Mouse (Mus musculus) neural tube, embryonic 14.5 days (tissue): Measurements from ENCODE around the gene Pip5k1b. TPM values are rescaled to one million over a fixed set of nuclear protein-coding genes. Genes with fewer than 3 reads are reported as not detected.
A peak's percentile ranks its signal among the peaks of the same experiment; 100 is the strongest.

Source experiments
- ATAC-seq: fragments of 200-750 bp; cut with Nextera tagmentation; 2 replicates; pipeline ENCODE4 v1.8.0; 2017; ENCODE audit warnings: low read depth, mild to moderate bottlenecking, moderate TSS enrichment, moderate library complexity
- H3K27ac ChIP-seq: fragments of 300-500 bp; sonication (generic); 2 replicates; pipeline ENCODE4 v1.5.1; 2014; ENCODE audit warnings: low read depth, mild to moderate bottlenecking, control low read depth, low read length, moderate library complexity, mixed read lengths
- H3K27me3 ChIP-seq: fragments of 300-500 bp; sonication (generic); 2 replicates; pipeline ENCODE4 v1.6.1; 2014; ENCODE audit warnings: low read length; ENCODE audit not compliant: control insufficient read depth, insufficient read depth
- H3K36me3 ChIP-seq: fragments of 300-500 bp; sonication (generic); 2 replicates; pipeline ENCODE4 v1.6.1; 2014; ENCODE audit warnings: low read length, mixed read lengths; ENCODE audit not compliant: control insufficient read depth, insufficient read depth
- H3K4me1 ChIP-seq: fragments of 300-500 bp; sonication (generic); 2 replicates; pipeline ENCODE4 v1.6.1; 2014; ENCODE audit warnings: low read length; ENCODE audit not compliant: control insufficient read depth, insufficient read depth
- H3K4me2 ChIP-seq: fragments of 300-500 bp; sonication (generic); 2 replicates; pipeline ENCODE4 v1.6.1; 2014; ENCODE audit warnings: mild to moderate bottlenecking, low read depth, low read length, control low read depth
- H3K4me3 ChIP-seq: fragments of 300-500 bp; sonication (generic); 2 replicates; pipeline ENCODE4 v1.5.1; 2014; ENCODE audit warnings: low read depth, low read length, control low read depth, mixed read lengths
- H3K9ac ChIP-seq: fragments of 300-500 bp; sonication (generic); replicated peaks from 2 replicates; pipeline ENCODE4 v1.6.1; 2014; ENCODE audit warnings: low read depth, mild to moderate bottlenecking, control low read depth, low read length, mixed read lengths
- H3K9me3 ChIP-seq: fragments of 300-500 bp; sonication (generic); 2 replicates; pipeline ENCODE4 v1.6.1; 2016; ENCODE audit warnings: low read length; ENCODE audit not compliant: control insufficient read depth
- WGBS: fragments of 180-500 bp; shearing (Covaris S2); extraction: QIAGEN DNeasy Blood & Tissue Kit; methylation state at CpG from one replicate; pipeline ENCODE4 v1.1.7; 2014; 5-methylcytosine and 5-hydroxymethylcytosine counted together
- polyA plus RNA-seq: library from polyadenylated mRNA; unstranded; fragments of >200 nt; fragmentation: Nextera tagmentation; extraction: Ambion mirVana; gene quantifications from 2 replicates; pipeline ENCODE4 v1.2.1, GENCODE M21; 2014

The Pip5k1b gene
- polyA plus RNA-seq, 1 experiment from 2014 or later: 2.1 TPM

DNA sequence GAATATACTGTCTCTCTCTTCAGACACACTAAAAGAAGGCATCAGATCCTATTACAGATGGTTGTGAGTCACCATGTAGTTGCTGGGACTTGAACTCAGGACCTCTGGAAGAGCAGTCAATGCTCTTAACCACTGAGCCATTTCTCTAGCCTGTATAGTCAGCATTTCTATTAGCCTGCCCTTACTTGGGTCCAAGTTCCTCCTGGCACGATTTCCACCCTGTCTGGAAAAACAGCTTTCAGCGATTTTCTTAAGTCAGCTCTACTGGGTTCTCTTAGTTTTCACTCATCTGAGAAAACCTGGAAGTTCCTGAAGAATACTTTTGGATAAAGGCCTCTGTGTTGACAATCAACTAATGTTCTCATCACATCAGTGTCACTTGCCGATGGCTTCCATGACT lies 56.4 kb downstream of the Pip5k1b start:
- no peak overlapping the region for H3K27ac ChIP-seq
- no peak overlapping the region for H3K9ac ChIP-seq
- no peak overlapping the region for H3K4me2 ChIP-seq
- no peaks in the 10 kb centered on the region for H3K36me3 ChIP-seq
- H3K9me3 ChIP-seq: no peaks in the 10 kb centered on the region
- H3K4me3 ChIP-seq: no peak overlapping the region
- no peaks in the 10 kb centered on the region for H3K4me1 ChIP-seq
- ATAC-seq: no peak
- 85% methylated on average over 3 of the region's 3 CpGs for WGBS
- no peaks in the 10 kb centered on the region for H3K27me3 ChIP-seq

DNA sequence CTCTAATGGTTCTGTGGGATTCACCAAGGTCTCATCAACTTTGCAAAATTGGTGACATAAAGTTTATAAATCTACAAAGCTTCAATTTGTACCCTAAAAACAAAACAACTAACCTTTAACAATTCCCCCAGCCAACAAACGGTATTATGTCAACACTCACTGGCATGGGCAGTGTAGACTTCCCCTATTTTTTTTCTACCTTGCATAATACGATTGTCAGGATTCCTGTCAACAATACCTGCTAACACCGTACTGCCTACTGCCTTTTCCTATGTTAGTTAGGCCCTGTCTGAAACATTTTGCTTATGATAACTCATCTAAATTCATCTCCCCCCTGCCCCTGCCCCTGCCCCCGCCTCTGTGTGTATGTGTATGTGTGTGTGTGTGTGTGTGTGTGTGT lies 61.8 kb downstream of the Pip5k1b start:
- ATAC-seq: no peak
- Histone ChIP-seq H3K4me2 (no peak overlapping the region), H3K4me3 (no peak overlapping the region), H3K9me3 (no peaks in the 10 kb centered on the region), H3K9ac (no peak overlapping the region), H3K27ac (no peak overlapping the region), H3K4me1 (no peaks in the 10 kb centered on the region), H3K27me3 (no peaks in the 10 kb centered on the region), H3K36me3 (no peaks in the 10 kb centered on the region)
- 90% methylated on average over 4 of the region's 4 CpGs for WGBS

DNA sequence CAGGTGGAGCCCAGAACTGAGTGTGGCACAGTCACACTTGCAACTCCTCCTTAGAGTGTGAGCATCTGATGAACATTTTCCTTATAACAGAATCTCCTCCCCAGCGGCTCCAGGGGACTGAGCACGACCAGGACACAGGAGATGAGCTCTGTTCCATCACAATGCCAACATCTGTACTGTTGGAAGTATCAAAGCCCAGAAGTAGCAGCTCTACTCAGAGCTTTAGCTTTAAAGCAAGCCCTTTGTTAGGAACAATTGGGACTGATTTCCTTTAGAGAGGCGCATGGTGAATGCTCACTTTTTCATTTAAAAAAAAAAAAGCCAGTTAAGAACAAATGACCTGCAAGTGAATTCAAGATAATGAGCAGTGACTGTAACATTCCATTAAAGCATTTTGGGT lies 63.8 kb downstream of the Pip5k1b start:
- no peak for ATAC-seq
- no peak overlapping the region for H3K27ac ChIP-seq

DNA sequence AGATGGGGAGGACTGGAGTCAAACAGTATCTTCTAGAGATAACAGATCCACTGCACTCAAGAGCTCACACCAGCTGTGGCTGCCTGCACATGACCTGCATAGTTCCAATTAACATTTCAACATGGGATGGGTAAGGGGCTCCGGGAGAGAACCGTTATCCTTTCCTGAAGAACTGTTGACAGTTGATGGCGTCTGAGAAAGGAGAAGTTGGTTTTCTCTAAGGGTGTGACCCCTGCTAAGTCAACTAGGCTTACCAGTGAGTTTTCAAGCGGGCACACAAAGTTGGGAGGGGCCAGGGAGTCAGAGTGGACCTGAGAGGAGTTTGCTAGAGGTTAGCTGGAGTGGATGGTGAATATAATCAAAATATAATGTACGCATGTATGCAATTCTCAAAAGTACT lies 65.4 kb downstream of the Pip5k1b start:
- ATAC-seq: no peak
- no peaks in the 10 kb centered on the region for H3K4me1 ChIP-seq
- H3K4me3 ChIP-seq: no peak overlapping the region
- no peaks in the 10 kb centered on the region for H3K9me3 ChIP-seq
- H3K36me3 ChIP-seq: no peaks in the 10 kb centered on the region
- no peak overlapping the region for H3K9ac ChIP-seq
- no peak overlapping the region for H3K4me2 ChIP-seq
- H3K27ac ChIP-seq: no peak overlapping the region
- no peaks in the 10 kb centered on the region for H3K27me3 ChIP-seq
- WGBS: 83% methylated on average over 5 of the region's 5 CpGs

More for the DNA sequence above, 63.8 kb downstream of the Pip5k1b start:
- Histone ChIP-seq H3K36me3 (no peaks in the 10 kb centered on the region), H3K27me3 (no peaks in the 10 kb centered on the region), H3K9me3 (no peaks in the 10 kb centered on the region), H3K4me3 (no peak overlapping the region), H3K4me2 (no peak overlapping the region), H3K9ac (no peak overlapping the region), H3K4me1 (no peaks in the 10 kb centered on the region)
- 15% methylated on average over 3 of the region's 3 CpGs for WGBS

DNA sequence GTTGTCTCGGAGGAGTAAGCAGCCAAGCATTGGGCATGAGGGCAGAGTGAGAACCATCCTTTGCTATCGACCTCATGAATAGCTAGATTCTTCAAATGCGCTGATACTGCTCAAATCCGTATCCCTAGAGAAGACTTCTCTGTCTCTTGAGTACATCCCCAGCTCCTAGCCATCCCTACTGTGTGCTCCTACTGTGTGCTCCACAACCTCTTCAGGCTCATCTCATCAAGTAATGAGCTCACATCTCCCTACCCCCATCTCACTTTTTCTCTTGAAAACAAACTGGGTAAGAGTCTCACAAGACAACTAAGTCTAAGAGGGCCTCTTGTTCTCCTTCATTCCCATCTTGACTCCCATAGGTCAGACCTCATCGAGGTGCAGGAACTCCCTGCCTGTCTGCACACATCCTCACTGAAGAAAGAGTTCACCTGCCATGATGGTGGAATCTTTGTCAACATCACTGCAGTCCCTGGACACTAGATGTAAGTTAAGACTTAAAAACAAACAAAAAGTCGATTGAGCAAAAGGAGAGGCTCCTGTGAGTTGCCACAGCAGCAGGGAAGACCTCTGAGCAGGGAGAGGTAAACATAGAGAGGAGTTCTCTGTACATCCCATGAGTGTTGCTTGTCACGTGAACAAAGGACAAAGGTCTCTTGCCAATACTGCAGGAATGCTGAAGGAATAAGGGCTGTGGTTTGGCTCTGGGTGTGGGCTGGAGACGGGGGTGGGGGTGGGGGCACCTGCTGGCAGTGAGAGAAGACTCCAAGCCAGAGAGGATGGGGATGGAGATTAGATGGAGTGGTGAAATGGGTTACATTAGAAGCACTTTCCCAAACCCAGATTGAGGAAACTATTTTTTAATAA lies 69.0 kb downstream of the Pip5k1b start:
- ATAC-seq: no peak
- Histone ChIP-seq H3K9me3 (no peaks in the 10 kb centered on the region), H3K4me2 (no peak overlapping the region), H3K4me3 (no peak overlapping the region), H3K27ac (no peak overlapping the region), H3K4me1 (no peaks in the 10 kb centered on the region), H3K9ac (no peak overlapping the region), H3K36me3 (no peaks in the 10 kb centered on the region), H3K27me3 (no peaks in the 10 kb centered on the region)
- WGBS: 85% methylated on average over 8 of the region's 8 CpGs

DNA sequence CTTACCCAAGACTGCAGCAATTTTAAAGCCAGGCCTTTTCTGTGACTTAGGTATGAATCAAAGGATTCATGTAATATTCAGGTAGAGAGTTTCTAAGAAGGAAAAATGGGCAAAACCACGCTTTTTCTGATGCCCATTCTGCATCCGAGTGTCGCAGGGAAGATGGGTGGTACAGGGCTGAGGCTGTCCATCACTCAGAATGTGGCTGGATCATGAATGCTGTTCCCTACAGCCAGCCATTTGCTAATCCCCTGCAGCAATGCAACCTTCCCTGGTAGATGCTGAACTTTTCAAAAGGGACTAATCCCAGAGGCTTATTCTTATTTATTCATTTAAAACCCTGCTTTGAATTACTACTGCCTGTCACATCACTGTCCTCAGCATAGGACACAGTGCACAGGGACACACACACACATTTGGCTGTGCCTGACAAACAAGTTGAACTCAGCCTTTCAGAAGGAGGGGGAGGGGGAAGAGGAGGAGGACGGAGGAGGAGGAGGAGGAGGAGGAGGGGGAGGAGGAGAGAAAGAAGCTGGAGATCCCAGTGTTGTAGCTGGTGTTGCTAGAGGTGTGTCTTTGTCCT lies 71.0 kb downstream of the Pip5k1b start:
- Histone ChIP-seq H3K36me3 (no peaks in the 10 kb centered on the region), H3K4me2 (no peak overlapping the region), H3K4me3 (no peak overlapping the region), H3K9ac (no peak overlapping the region), H3K9me3 (no peaks in the 10 kb centered on the region), H3K27ac (no peak overlapping the region), H3K27me3 (no peaks in the 10 kb centered on the region), H3K4me1 (no peaks in the 10 kb centered on the region)
- no peak for ATAC-seq
- WGBS: 63% methylated on average over 4 of the region's 4 CpGs

DNA sequence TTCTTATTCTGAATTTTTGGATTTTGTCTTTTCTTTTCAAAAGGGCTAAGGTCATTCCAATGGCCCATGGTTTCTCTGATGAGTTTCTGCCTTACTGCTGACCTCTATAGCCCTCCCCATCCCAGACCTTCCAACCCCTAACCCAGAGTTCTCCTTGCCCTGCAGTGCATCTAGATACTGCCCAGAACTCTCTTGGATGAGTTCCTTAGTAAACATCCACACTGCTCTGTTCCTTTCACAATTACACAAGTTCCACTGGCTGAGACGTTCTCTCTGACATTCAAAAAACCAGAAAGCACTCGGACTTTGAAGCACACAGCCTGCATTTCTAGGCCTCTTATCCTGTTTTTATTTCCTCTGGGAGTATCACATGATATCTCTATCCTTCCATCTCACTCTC lies 74.8 kb downstream of the Pip5k1b start:
- no peaks in the 10 kb centered on the region for H3K27me3 ChIP-seq
- ATAC-seq: no peak
- no peak overlapping the region for H3K27ac ChIP-seq
- 59% methylated on average over 2 of the region's 2 CpGs for WGBS
- peaks cover 10% of the 10 kb centered on the region; the same call in 1 of the 2 replicates for H3K4me1 ChIP-seq
- H3K9me3 ChIP-seq: no peaks in the 10 kb centered on the region
- no peak overlapping the region for H3K4me3 ChIP-seq
- H3K4me2 ChIP-seq: no peak overlapping the region
- H3K9ac ChIP-seq: no peak overlapping the region
- H3K36me3 ChIP-seq: no peaks in the 10 kb centered on the region

DNA sequence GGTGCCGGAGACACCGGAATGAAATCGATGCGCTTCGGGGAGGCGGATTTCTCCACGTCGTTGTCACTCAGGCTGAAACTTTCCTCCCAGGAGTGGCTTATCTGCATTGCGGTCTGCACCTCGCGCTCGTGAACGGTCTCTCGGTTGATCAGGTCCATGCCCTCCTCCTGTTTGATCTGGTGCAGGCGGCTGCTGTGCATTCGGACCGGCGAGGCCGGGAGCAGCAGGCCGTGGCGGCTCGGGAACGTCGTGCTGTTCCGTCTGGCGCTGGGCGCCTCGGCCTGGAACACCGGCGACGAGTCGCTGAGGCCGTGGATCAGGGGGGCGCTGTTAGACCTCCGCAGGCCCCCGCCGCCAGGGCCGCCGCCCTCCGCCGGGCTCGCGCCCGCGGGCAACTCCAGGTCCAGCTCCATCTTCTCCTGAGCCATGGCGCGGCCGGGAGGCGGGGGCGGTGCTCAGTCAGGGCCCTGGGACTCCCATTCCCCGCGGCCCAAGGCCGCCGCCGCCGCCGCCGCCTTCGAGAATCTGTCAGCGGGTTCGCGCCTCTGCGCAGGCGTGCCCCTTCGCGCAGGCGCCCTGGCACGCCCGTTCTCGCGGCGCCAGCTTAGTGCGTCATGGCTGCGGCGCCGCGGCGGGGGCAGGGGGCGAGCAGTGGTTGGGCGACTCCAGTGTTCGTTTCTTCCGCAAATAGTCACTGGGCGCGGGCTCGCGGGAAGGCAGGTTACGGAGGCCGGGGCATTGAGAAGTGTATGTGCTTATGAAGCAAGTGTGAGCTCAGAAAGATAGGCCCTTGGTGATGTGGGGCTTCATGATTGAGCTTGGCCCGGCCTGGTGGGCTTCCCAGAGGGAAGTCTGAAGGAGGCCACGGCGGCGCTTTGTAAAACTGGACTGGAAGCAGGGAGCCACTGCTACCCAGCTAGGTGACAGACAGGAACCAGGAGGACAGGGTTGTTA lies 78.5 kb downstream of the Pip5k1b start, which contains the start of gene Fam122a:
Gene Fam122a (minus strand): TSS at position 428 of the 954 bp plus-strand sequence.
- no peaks in the 10 kb centered on the region for H3K36me3 ChIP-seq
- under 1% methylated on average over 90 of the region's 92 CpGs for WGBS
- H3K4me1 ChIP-seq: peaks cover 17% of the 10 kb centered on the region
- H3K27me3 ChIP-seq: no peaks in the 10 kb centered on the region
- peak; percentile 98 for ATAC-seq
- peak within 1 kb of the TSS; percentile 80 for H3K4me2 ChIP-seq
- peak within 1 kb of the TSS; percentile 95 for H3K27ac ChIP-seq
- H3K4me3 ChIP-seq: peak within 1 kb of the TSS; percentile 83
- H3K9ac ChIP-seq: peak within 1 kb of the TSS; percentile 89
- H3K9me3 ChIP-seq: no peaks in the 10 kb centered on the region
